Mouse (Mus musculus) liver, embryonic 14.5 days (tissue): ENCODE results near the gene Dhx58.

Source experiments
- CTCF ChIP-seq: IDR thresholded peaks from 2 replicates; pipeline ENCODE4 v1.5.1; 2016; ENCODE audit warnings: antibody characterized with exemption, low read depth, control low read depth
- EP300 ChIP-seq: IDR thresholded peaks from 2 replicates; pipeline ENCODE4 v1.6.1; 2016; ENCODE audit warnings: antibody characterized with exemption, low read depth

DNA sequence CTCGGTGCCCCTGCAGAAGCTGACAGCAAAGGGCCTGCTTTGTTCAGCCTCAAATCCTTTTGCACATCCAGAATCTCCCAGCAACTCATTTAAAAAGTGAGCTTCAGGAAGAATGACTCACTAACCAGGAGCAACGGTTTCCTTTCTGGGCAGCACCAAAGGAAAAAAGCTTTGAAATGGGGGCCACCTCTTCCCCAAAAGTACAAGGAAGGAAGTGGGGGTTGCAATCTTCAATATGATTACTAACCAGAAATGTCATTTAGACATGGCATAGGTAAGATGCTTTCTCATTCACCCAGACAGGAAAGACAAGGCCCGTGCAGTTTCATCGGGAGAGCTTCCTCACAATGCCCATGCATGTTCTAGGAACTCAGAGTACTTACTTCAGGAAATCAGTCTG is 17.2 kb upstream of the Dhx58 start:
- TF ChIP-seq CTCF = no peak
- TF ChIP-seq EP300 = no peak
